Mouse (Mus musculus): ENCODE data around the gene Gpr101. TPM values are rescaled to one million over a fixed set of nuclear protein-coding genes. Genes with fewer than 3 reads are reported as not detected.

The Gpr101 gene
- polyA plus RNA-seq (2015; fragmentation: Nextera tagmentation; extraction: Ambion mirVana): not detected in 2 replicates

DNA sequence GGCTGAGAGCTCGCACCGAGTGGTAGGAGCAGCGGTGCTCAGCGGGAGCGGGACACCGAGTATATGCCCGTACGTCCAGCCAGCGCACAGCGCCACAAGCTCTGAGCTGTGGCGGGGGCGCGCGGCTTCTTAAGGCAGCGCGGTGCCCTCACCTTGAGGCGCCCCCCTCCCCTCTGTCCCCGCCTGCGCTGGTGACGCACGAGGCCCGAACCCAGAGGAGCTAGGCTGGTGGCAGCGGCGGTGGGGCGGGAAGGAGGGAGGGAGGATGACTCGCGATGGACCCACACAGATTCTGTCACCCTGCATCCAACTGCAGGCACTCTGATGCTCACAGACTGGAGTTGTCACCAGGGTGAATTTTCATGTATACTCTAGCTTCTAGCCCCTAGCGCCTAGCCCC lies at the start of gene Gpr101:
Gpr101 (minus strand) TSS at position 124 of the 400 bp plus-strand sequence.
- peak within 1 kb of the TSS; percentile 19; the same call in 1 of the 2 replicates for H3K4me3 ChIP-seq (replicated peaks)
- no peaks in the 10 kb centered on the region for H3K36me3 ChIP-seq
- H3K9ac ChIP-seq: no peak within 1 kb of the TSS
- H3K27me3 ChIP-seq (replicated peaks): peaks cover 9% of the 10 kb centered on the region
- WGBS: 12% methylated on average over 15 of the region's 28 CpGs
- no peak within 1 kb of the TSS for H3K27ac ChIP-seq
- ATAC-seq (ENCODE audit: insufficient read depth, low FRiP score, low read depth): no peak
- no peaks in the 10 kb centered on the region for H3K4me1 ChIP-seq
- H3K9me3 ChIP-seq: no peaks in the 10 kb centered on the region
- peak within 1 kb of the TSS; percentile 41 for H3K4me2 ChIP-seq

DNA sequence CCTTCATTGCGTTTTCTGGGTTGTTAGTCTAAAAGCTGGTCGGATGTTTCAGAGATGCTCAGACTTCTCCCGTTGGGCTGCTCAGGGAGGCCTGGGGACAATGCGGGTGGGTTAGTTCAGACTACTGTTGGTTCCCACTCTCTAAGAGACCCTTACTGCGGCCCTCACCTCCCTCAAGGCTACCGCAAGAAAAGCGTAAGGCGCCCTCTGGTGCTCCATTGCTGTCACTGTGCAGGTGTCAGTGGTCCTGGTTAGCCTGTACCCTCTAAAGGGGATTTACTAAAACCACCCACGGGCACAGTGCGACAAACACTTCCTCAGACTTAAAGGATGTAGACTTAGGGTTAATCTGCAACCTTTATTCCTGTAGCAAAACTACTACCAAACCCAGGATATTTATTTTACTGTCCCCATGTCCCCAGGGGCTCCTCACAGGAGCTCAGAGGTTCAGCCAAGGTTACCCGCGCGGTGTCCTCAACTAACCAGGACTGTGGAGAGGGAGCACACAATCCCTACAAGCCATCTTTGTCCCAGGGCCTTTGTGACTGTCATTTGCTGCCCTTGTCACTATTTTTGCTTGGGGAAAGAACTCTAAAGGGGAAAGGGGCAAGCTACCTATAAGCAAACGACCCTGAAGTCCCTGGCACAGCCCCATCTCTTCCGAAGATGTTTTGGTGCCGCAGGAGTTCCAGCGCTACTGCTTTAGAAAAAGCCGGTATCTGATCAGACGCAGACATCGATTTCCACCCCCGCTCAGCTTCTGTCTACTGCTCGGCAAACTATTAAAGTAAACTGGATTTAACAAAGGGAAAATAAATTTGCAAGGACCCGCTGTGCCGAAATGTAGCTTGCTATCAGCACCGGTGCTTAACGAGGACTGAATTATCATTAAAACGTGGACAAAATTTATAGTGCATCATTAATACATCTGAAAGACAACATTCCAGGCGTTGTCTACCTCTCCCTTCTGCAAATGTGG lies 17.8 kb upstream of the Gpr101 start:
- Histone ChIP-seq H3K27ac (no peak overlapping the region), H3K9me3 (no peaks in the 10 kb centered on the region), H3K9ac (no peak overlapping the region), H3K4me1 (no peaks in the 10 kb centered on the region), H3K4me3 (replicated peaks) (no peak overlapping the region), H3K27me3 (replicated peaks) (no peaks in the 10 kb centered on the region), H3K4me2 (no peak overlapping the region), H3K36me3 (no peaks in the 10 kb centered on the region)
- ATAC-seq (ENCODE audit: insufficient read depth, low FRiP score, low read depth): no peak
- WGBS: 45% methylated on average over 28 of the region's 28 CpGs

GRCm38 (mm10) chrX:57506247-57506646 lies 2.7 kb upstream of the Gpr101 start:
- no peak for ATAC-seq (ENCODE audit: insufficient read depth, low FRiP score, low read depth)
- WGBS: 74% methylated on average over 1 of the region's 1 CpGs
- H3K36me3 ChIP-seq: no peaks in the 10 kb centered on the region
- no peak overlapping the region for H3K4me3 ChIP-seq (replicated peaks)
- no peaks in the 10 kb centered on the region for H3K4me1 ChIP-seq
- no peak overlapping the region for H3K9ac ChIP-seq
- H3K4me2 ChIP-seq: no peak overlapping the region
- H3K9me3 ChIP-seq: no peaks in the 10 kb centered on the region
- H3K27me3 ChIP-seq (replicated peaks): peaks cover 9% of the 10 kb centered on the region
- H3K27ac ChIP-seq: no peak overlapping the region

Other genes starting within 250 kb of the Gpr101 start
- 4.3 and 4.4 TPM in 2 replicates for gene Arhgef6, start 165.0 kb downstream of the Gpr101 start, polyA plus RNA-seq (2015; fragmentation: Nextera tagmentation; extraction: Ambion mirVana)
- 86.2 and 98.5 TPM in 2 replicates for gene Rbmx, start 110.7 kb downstream of the Gpr101 start, polyA plus RNA-seq (2015; fragmentation: Nextera tagmentation; extraction: Ambion mirVana)
- gene Gm364, start 94.6 kb downstream of the Gpr101 start, polyA plus RNA-seq (2015; fragmentation: Nextera tagmentation; extraction: Ambion mirVana): not detected in 2 replicates

Measured in stomach, embryonic 15.5 days (tissue).